Mouse (Mus musculus): ENCODE measurements around the gene Dnajc22. TPM values are rescaled to one million over a fixed set of nuclear protein-coding genes. Genes with fewer than 3 reads are reported as not detected.
A peak's percentile ranks its signal among the peaks of the same experiment; 100 is the strongest.

Gene Dnajc22
- polyA plus RNA-seq, 1 experiment from 2014 or later, result 0.36 TPM

DNA sequence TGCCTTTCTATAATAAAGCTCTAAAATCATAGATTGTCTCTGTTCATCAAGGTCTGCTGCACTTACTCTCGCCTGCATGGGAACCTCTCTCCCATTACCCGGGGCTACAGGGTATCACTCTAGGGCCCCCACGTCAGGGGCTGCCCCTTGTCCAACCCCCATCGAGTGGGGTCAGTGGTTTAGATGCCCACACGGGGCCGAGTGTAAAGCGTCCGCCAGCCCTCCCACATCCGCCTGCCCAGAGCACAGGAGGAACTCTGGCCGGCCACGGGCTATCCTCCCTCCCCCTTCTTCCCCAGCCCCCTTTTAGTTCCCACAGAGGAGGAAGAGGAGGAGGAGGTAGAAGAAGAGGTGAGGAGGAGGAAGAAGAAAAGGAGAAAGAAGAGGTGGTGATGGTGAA lies 27.8 kb downstream of the Dnajc22 start:
- ATAC-seq (no peak), DNase-seq (ENCODE audit: low spot score) (no peak)
- Histone ChIP-seq H3K36me3 (ENCODE audit: control insufficient read depth, insufficient read depth, low read length) (no peaks in the 10 kb centered on the region), H3K27me3 (replicated peaks; ENCODE audit: control insufficient read depth, insufficient read depth, low read length) (no peaks in the 10 kb centered on the region), H3K4me1 (ENCODE audit: control insufficient read depth, insufficient read depth, low read length) (peaks cover 3% of the 10 kb centered on the region; the same call in 1 of the 2 replicates), H3K9ac (ENCODE audit: low read length) (no peak overlapping the region), H3K4me2 (ENCODE audit: low read length) (no peak overlapping the region), H3K4me3 (ENCODE audit: low read depth, low read length) (no peak overlapping the region), H3K9me3 (replicated peaks; ENCODE audit: control insufficient read depth, low read length) (no peaks in the 10 kb centered on the region), H3K27ac (ENCODE audit: low read depth, low read length) (no peak overlapping the region)
- 18% methylated on average over 11 of the region's 11 CpGs for WGBS

- ATAC-seq, result no peak
- no peak overlapping the region for H3K9ac ChIP-seq (ENCODE audit: low read length)
- no peaks in the 10 kb centered on the region for H3K9me3 ChIP-seq (replicated peaks; ENCODE audit: control insufficient read depth, low read length)
- peaks cover 3% of the 10 kb centered on the region; the same call in 1 of the 2 replicates for H3K4me1 ChIP-seq (ENCODE audit: control insufficient read depth, insufficient read depth, low read length)
- no peak overlapping the region for H3K27ac ChIP-seq (ENCODE audit: low read depth, low read length)
- H3K4me3 ChIP-seq (ENCODE audit: low read depth, low read length), result no peak overlapping the region
- H3K27me3 ChIP-seq (replicated peaks; ENCODE audit: control insufficient read depth, insufficient read depth, low read length), result no peaks in the 10 kb centered on the region
- no peak for DNase-seq (ENCODE audit: low spot score)
- no peak overlapping the region for H3K4me2 ChIP-seq (ENCODE audit: low read length)
- no peaks in the 10 kb centered on the region for H3K36me3 ChIP-seq (ENCODE audit: control insufficient read depth, insufficient read depth, low read length)
- 83% methylated on average over 2 of the region's 2 CpGs for WGBS
Measured at GRCm38 (mm10) chr15:99122642-99123041, 29.7 kb downstream of the Dnajc22 start.

GRCm38 (mm10) chr15:99125711-99126080 lies 32.7 kb downstream of the Dnajc22 start, which contains the start of gene Spats2:
TSS of gene Spats2 (plus strand) at chr15:99125916.
- no peak for ATAC-seq
- Histone ChIP-seq H3K9ac (ENCODE audit: low read length) (peak within 1 kb of the TSS; percentile 72), H3K4me2 (ENCODE audit: low read length) (peak within 1 kb of the TSS; percentile 73), H3K27me3 (replicated peaks; ENCODE audit: control insufficient read depth, insufficient read depth, low read length) (no peaks in the 10 kb centered on the region), H3K4me1 (ENCODE audit: control insufficient read depth, insufficient read depth, low read length) (peaks cover 21% of the 10 kb centered on the region), H3K27ac (ENCODE audit: low read depth, low read length) (peak within 1 kb of the TSS; percentile 94), H3K9me3 (replicated peaks; ENCODE audit: control insufficient read depth, low read length) (no peaks in the 10 kb centered on the region), H3K4me3 (ENCODE audit: low read depth, low read length) (peak within 1 kb of the TSS; percentile 55), H3K36me3 (ENCODE audit: control insufficient read depth, insufficient read depth, low read length) (no peaks in the 10 kb centered on the region)
- DNase-seq (ENCODE audit: low spot score), result no peak
- 3% methylated on average over 12 of the region's 12 CpGs for WGBS

GRCm38 (mm10) chr15:99126081-99126815 lies 33.3 kb downstream of the Dnajc22 start:
- no peaks in the 10 kb centered on the region for H3K9me3 ChIP-seq (replicated peaks; ENCODE audit: control insufficient read depth, low read length)
- H3K27ac ChIP-seq (ENCODE audit: low read depth, low read length), result peak overlapping the region; percentile 94
- DNase-seq (ENCODE audit: low spot score) (peak; percentile 95), ATAC-seq (peak; percentile 91)
- WGBS, result under 1% methylated on average over 84 of the region's 115 CpGs
- no peaks in the 10 kb centered on the region for H3K27me3 ChIP-seq (replicated peaks; ENCODE audit: control insufficient read depth, insufficient read depth, low read length)
- H3K4me2 ChIP-seq (ENCODE audit: low read length), result peak overlapping the region; percentile 73
- H3K4me3 ChIP-seq (ENCODE audit: low read depth, low read length), result peak overlapping the region; percentile 55
- peaks cover 21% of the 10 kb centered on the region for H3K4me1 ChIP-seq (ENCODE audit: control insufficient read depth, insufficient read depth, low read length)
- H3K36me3 ChIP-seq (ENCODE audit: control insufficient read depth, insufficient read depth, low read length), result no peaks in the 10 kb centered on the region
- peak overlapping the region; percentile 72 for H3K9ac ChIP-seq (ENCODE audit: low read length)

- Histone ChIP-seq H3K36me3 (ENCODE audit: control insufficient read depth, insufficient read depth, low read length) (0 out of 2 replicates have a peak, but pooled peaks cover 3% of the 10 kb centered on the region), H3K4me1 (ENCODE audit: control insufficient read depth, insufficient read depth, low read length) (peaks cover 21% of the 10 kb centered on the region), H3K27me3 (replicated peaks; ENCODE audit: control insufficient read depth, insufficient read depth, low read length) (no peaks in the 10 kb centered on the region), H3K9ac (ENCODE audit: low read length) (peak overlapping the region; percentile 72), H3K9me3 (replicated peaks; ENCODE audit: control insufficient read depth, low read length) (no peaks in the 10 kb centered on the region), H3K27ac (ENCODE audit: low read depth, low read length) (peak overlapping the region; percentile 94), H3K4me2 (ENCODE audit: low read length) (peak overlapping the region; percentile 73), H3K4me3 (ENCODE audit: low read depth, low read length) (peak overlapping the region; percentile 55)
- peak; percentile 33 for ATAC-seq
- 0% methylated on average over 34 of the region's 35 CpGs for WGBS
- DNase-seq (ENCODE audit: low spot score), result peak; percentile 58
Measured at GRCm38 (mm10) chr15:99126816-99127365, 33.9 kb downstream of the Dnajc22 start.

DNA sequence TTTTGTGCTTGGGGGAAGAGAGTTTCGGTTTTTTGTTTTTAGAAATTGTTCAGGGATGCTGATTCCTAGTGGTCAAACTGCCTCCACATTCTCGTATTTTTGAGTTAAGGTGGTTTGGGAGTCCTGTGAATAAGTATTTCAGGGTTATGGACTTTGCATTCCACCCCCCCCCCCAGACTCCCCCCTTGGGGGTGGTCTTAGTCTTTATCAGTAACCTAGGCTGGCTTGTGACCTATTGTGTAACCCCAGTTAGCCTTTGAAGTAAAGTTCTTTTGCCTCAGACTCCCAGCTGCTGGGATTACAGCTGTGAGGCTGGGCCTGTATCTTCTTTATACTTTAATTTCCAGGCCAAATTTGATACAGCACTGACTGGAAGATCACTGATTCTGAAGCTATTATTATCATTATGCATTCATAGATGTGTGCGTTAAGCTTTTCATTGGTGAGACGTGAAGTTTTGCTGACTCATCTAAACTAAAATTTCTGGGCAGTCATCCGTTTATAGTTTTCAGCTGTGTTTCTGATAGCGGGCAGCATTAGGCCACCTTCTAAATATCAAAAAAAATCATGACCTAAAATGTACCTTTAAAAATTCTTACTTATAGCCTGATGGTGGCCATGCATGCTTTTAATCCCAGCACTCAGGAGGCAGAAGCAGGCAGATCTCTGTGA lies 35.0 kb downstream of the Dnajc22 start:
- Histone ChIP-seq H3K27me3 (replicated peaks; ENCODE audit: control insufficient read depth, insufficient read depth, low read length) (no peaks in the 10 kb centered on the region), H3K4me2 (ENCODE audit: low read length) (peak overlapping the region; percentile 73), H3K4me3 (ENCODE audit: low read depth, low read length) (peak overlapping the region; percentile 55), H3K9me3 (replicated peaks; ENCODE audit: control insufficient read depth, low read length) (no peaks in the 10 kb centered on the region), H3K36me3 (ENCODE audit: control insufficient read depth, insufficient read depth, low read length) (0 out of 2 replicates have a peak, but pooled peaks cover 3% of the 10 kb centered on the region), H3K9ac (ENCODE audit: low read length) (peak overlapping the region; percentile 72), H3K4me1 (ENCODE audit: control insufficient read depth, insufficient read depth, low read length) (peaks cover 21% of the 10 kb centered on the region), H3K27ac (ENCODE audit: low read depth, low read length) (no peak overlapping the region)
- no peak for DNase-seq (ENCODE audit: low spot score)
- 60% methylated on average over 6 of the region's 6 CpGs for WGBS
- no peak for ATAC-seq

GRCm38 (mm10) chr15:99129441-99129840 lies 36.5 kb downstream of the Dnajc22 start:
- DNase-seq (ENCODE audit: low spot score), result no peak
- H3K9ac ChIP-seq (ENCODE audit: low read length), result 0 out of 2 replicates have a peak overlapping the region, but pooled peaks have one; percentile 13
- peak overlapping the region; percentile 7; the same call in 1 of the 2 replicates for H3K4me2 ChIP-seq (ENCODE audit: low read length)

GRCm38 (mm10) chr15:99129956-99130910 lies 37.3 kb downstream of the Dnajc22 start:
- no peaks in the 10 kb centered on the region for H3K27me3 ChIP-seq (replicated peaks; ENCODE audit: control insufficient read depth, insufficient read depth, low read length)
- H3K4me1 ChIP-seq (ENCODE audit: control insufficient read depth, insufficient read depth, low read length), result peaks cover 21% of the 10 kb centered on the region
- no peak overlapping the region for H3K4me3 ChIP-seq (ENCODE audit: low read depth, low read length)
- DNase-seq (ENCODE audit: low spot score) (peak; percentile 25), ATAC-seq (no peak)
- peak overlapping the region; percentile 7; the same call in 1 of the 2 replicates for H3K4me2 ChIP-seq (ENCODE audit: low read length)
- no peak overlapping the region for H3K27ac ChIP-seq (ENCODE audit: low read depth, low read length)
- WGBS, result 57% methylated on average over 22 of the region's 22 CpGs
- 0 out of 2 replicates have a peak, but pooled peaks cover 3% of the 10 kb centered on the region for H3K36me3 ChIP-seq (ENCODE audit: control insufficient read depth, insufficient read depth, low read length)
- 0 out of 2 replicates have a peak overlapping the region, but pooled peaks have one; percentile 13 for H3K9ac ChIP-seq (ENCODE audit: low read length)
- no peaks in the 10 kb centered on the region for H3K9me3 ChIP-seq (replicated peaks; ENCODE audit: control insufficient read depth, low read length)

More at GRCm38 (mm10) chr15:99129441-99129840, 36.5 kb downstream of the Dnajc22 start:
- no peak overlapping the region for H3K27ac ChIP-seq (ENCODE audit: low read depth, low read length)
- H3K4me1 ChIP-seq (ENCODE audit: control insufficient read depth, insufficient read depth, low read length), result peaks cover 21% of the 10 kb centered on the region
- H3K27me3 ChIP-seq (replicated peaks; ENCODE audit: control insufficient read depth, insufficient read depth, low read length), result no peaks in the 10 kb centered on the region
- no peaks in the 10 kb centered on the region for H3K9me3 ChIP-seq (replicated peaks; ENCODE audit: control insufficient read depth, low read length)
- no peak for ATAC-seq
- H3K4me3 ChIP-seq (ENCODE audit: low read depth, low read length), result no peak overlapping the region
- WGBS, result 28% methylated on average over 11 of the region's 11 CpGs
- 0 out of 2 replicates have a peak, but pooled peaks cover 3% of the 10 kb centered on the region for H3K36me3 ChIP-seq (ENCODE audit: control insufficient read depth, insufficient read depth, low read length)

Measured in forebrain, embryonic 14.5 days (tissue).